Mouse (Mus musculus): ENCODE data around the gene Nt5c3b. TPM values are rescaled to one million over a fixed set of nuclear protein-coding genes. Genes with fewer than 3 reads are reported as not detected.

Nt5c3b gene
- polyA plus RNA-seq (2014; fragmentation: Nextera tagmentation; extraction: Ambion mirVana): 108 and 127 TPM in 2 replicates

- Histone ChIP-seq H3K27ac (replicated peaks; ENCODE audit: low read depth, low read length) (peak within 1 kb of the TSS; percentile 75), H3K36me3 (ENCODE audit: control insufficient read depth, insufficient read depth, low read length) (peaks cover 14% of the 10 kb centered on the region), H3K27me3 (replicated peaks; ENCODE audit: control insufficient read depth, insufficient read depth, low read length) (no peaks in the 10 kb centered on the region), H3K9me3 (ENCODE audit: control insufficient read depth, low read length) (no peaks in the 10 kb centered on the region), H3K4me1 (ENCODE audit: control insufficient read depth, insufficient read depth, low read length) (peaks cover 10% of the 10 kb centered on the region), H3K4me2 (ENCODE audit: low read depth, low read length) (peak within 1 kb of the TSS; percentile 77), H3K9ac (ENCODE audit: low read depth, low read length) (peak within 1 kb of the TSS; percentile 95), H3K4me3 (ENCODE audit: low read depth, low read length) (peak within 1 kb of the TSS; percentile 85)
- DNase-seq (ENCODE audit: low spot score) (no peak), ATAC-seq (ENCODE audit: low read depth) (no peak)
- 77% methylated on average over 8 of the region's 8 CpGs for WGBS
These were observed at the start of gene Nt5c3b, which contains the start of gene Klhl10 for GRCm38 (mm10) chr11:100441797-100442196. Gene Nt5c3b, minus strand, starts transcription at chr11:100441808. Gene Klhl10, plus strand, starts transcription at chr11:100441917.

GRCm38 (mm10) chr11:100490951-100491350, 49.3 kb upstream of the Nt5c3b start:
- Histone ChIP-seq H3K4me2 (ENCODE audit: low read depth, low read length) (no peak overlapping the region), H3K27me3 (replicated peaks; ENCODE audit: control insufficient read depth, insufficient read depth, low read length) (no peaks in the 10 kb centered on the region), H3K36me3 (ENCODE audit: control insufficient read depth, insufficient read depth, low read length) (peaks cover 90% of the 10 kb centered on the region), H3K27ac (replicated peaks; ENCODE audit: low read depth, low read length) (no peak overlapping the region), H3K4me3 (ENCODE audit: low read depth, low read length) (no peak overlapping the region), H3K4me1 (ENCODE audit: control insufficient read depth, insufficient read depth, low read length) (no peaks in the 10 kb centered on the region), H3K9ac (ENCODE audit: low read depth, low read length) (no peak overlapping the region), H3K9me3 (ENCODE audit: control insufficient read depth, low read length) (no peaks in the 10 kb centered on the region)
- DNase-seq (ENCODE audit: low spot score): no peak
- WGBS: 88% methylated on average over 6 of the region's 6 CpGs
- ATAC-seq (ENCODE audit: low read depth): no peak

DNA sequence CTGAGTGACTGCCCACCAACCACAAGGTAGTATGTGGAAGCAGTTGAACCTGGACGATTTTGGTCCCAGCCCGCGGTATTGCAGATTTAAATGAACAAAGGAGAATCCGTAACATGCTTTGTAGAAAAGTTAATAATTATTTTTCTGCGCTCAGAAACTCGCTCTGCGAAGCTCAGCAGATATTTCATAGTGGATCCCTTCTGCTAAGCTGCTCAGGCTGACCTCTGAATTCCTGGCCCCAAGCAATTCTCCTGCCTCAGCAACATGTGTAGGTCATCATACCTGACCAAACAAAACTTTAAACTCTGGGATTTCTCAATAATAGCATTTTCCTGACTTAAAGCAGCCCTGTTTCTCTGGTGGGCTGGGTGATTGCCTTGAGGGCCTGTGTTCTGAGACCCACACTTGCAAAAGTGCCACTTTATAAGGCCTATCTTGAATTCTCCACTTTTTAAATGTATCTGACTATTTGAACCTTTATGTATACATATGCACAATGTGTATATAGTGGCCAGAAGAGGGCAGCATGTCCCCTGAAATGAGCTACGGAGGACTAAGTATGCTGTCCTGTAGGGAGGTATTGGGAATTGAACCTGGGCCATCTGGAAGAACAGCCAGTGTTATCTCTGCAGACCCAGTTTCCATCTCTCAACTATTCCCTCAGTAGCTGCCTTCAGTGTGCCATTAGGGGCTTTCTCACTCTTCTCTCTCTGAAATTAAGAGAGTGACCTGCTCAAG, 44.4 kb upstream of the Nt5c3b start:
- DNase-seq (ENCODE audit: low spot score) (peak; percentile 68), ATAC-seq (ENCODE audit: low read depth) (no peak)
- no peaks in the 10 kb centered on the region for H3K4me1 ChIP-seq (ENCODE audit: control insufficient read depth, insufficient read depth, low read length)
- no peak overlapping the region for H3K4me3 ChIP-seq (ENCODE audit: low read depth, low read length)
- H3K9me3 ChIP-seq (ENCODE audit: control insufficient read depth, low read length): no peaks in the 10 kb centered on the region
- no peak overlapping the region for H3K9ac ChIP-seq (ENCODE audit: low read depth, low read length)
- no peak overlapping the region for H3K4me2 ChIP-seq (ENCODE audit: low read depth, low read length)
- peaks cover 91% of the 10 kb centered on the region for H3K36me3 ChIP-seq (ENCODE audit: control insufficient read depth, insufficient read depth, low read length)
- no peak overlapping the region for H3K27ac ChIP-seq (replicated peaks; ENCODE audit: low read depth, low read length)
- H3K27me3 ChIP-seq (replicated peaks; ENCODE audit: control insufficient read depth, insufficient read depth, low read length): no peaks in the 10 kb centered on the region
- WGBS: 87% methylated on average over 8 of the region's 8 CpGs

DNA sequence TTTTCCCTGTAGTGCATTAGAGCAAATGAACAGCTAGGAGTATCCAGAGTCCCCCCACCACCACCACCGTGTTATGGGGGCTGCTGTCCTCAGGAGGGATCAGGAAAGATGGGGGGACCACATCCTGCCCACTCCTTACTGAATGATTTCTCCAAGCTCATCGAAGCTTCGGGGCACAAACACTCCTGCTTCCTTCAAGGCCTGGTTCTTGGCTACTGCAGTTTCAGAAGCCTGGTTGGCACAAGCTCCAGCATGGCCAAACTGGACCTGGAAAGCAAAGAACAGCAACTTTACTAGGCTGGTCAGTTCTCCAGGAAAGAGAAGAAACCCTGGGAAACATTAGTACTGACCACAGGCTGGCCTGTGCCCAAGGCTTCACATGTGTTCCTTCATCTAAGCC, 42.9 kb upstream of the Nt5c3b start:
- WGBS: 94% methylated on average over 3 of the region's 3 CpGs
- Histone ChIP-seq H3K4me1 (ENCODE audit: control insufficient read depth, insufficient read depth, low read length) (no peaks in the 10 kb centered on the region), H3K9ac (ENCODE audit: low read depth, low read length) (no peak overlapping the region), H3K9me3 (ENCODE audit: control insufficient read depth, low read length) (no peaks in the 10 kb centered on the region), H3K4me3 (ENCODE audit: low read depth, low read length) (no peak overlapping the region), H3K27me3 (replicated peaks; ENCODE audit: control insufficient read depth, insufficient read depth, low read length) (no peaks in the 10 kb centered on the region), H3K27ac (replicated peaks; ENCODE audit: low read depth, low read length) (no peak overlapping the region), H3K36me3 (ENCODE audit: control insufficient read depth, insufficient read depth, low read length) (peaks cover 91% of the 10 kb centered on the region), H3K4me2 (ENCODE audit: low read depth, low read length) (no peak overlapping the region)
- ATAC-seq (ENCODE audit: low read depth): no peak
- no peak for DNase-seq (ENCODE audit: low spot score)

- no peak overlapping the region for H3K4me2 ChIP-seq (ENCODE audit: low read depth, low read length)
- 0 out of 2 replicates have a peak overlapping the region, but pooled peaks have one; percentile 21 for H3K27ac ChIP-seq (replicated peaks; ENCODE audit: low read depth, low read length)
- no peak overlapping the region for H3K9ac ChIP-seq (ENCODE audit: low read depth, low read length)
- H3K4me1 ChIP-seq (ENCODE audit: control insufficient read depth, insufficient read depth, low read length): no peaks in the 10 kb centered on the region
- no peak overlapping the region for H3K4me3 ChIP-seq (ENCODE audit: low read depth, low read length)
- no peaks in the 10 kb centered on the region for H3K9me3 ChIP-seq (ENCODE audit: control insufficient read depth, low read length)
- ATAC-seq (ENCODE audit: low read depth): peak; percentile 67
- peaks cover 83% of the 10 kb centered on the region for H3K36me3 ChIP-seq (ENCODE audit: control insufficient read depth, insufficient read depth, low read length)
- WGBS: 78% methylated on average over 7 of the region's 7 CpGs
- peak; percentile 42 for DNase-seq (ENCODE audit: low spot score)
- H3K27me3 ChIP-seq (replicated peaks; ENCODE audit: control insufficient read depth, insufficient read depth, low read length): no peaks in the 10 kb centered on the region
These were observed 37.5 kb upstream of the Nt5c3b start for GRCm38 (mm10) chr11:100479152-100479551.

DNA sequence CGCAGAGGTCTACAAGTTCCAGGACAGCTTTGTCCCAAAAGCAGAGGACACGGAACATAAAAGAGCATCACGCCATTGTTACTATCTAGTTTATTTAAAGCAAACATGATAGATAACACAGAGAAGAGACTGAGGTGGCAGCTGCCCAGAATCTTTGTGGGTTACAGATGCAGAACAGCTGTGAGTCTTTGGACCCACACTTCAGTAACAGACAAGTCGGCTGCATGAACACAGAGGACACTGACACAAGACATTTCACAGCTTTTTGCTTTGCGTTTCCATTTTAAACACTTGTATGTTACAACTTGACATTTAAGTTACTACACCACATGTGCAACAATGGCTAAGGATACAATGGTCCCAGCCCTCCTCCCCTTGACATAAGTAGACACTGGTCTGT, 34.7 kb upstream of the Nt5c3b start:
- no peak overlapping the region for H3K9ac ChIP-seq (ENCODE audit: low read depth, low read length)
- ATAC-seq (ENCODE audit: low read depth): no peak
- H3K4me2 ChIP-seq (ENCODE audit: low read depth, low read length): no peak overlapping the region
- H3K4me1 ChIP-seq (ENCODE audit: control insufficient read depth, insufficient read depth, low read length): peaks cover 2% of the 10 kb centered on the region
- no peak overlapping the region for H3K27ac ChIP-seq (replicated peaks; ENCODE audit: low read depth, low read length)
- no peaks in the 10 kb centered on the region for H3K9me3 ChIP-seq (ENCODE audit: control insufficient read depth, low read length)
- no peak overlapping the region for H3K4me3 ChIP-seq (ENCODE audit: low read depth, low read length)
- 88% methylated on average over 5 of the region's 5 CpGs for WGBS
- no peak for DNase-seq (ENCODE audit: low spot score)
- no peaks in the 10 kb centered on the region for H3K27me3 ChIP-seq (replicated peaks; ENCODE audit: control insufficient read depth, insufficient read depth, low read length)
- H3K36me3 ChIP-seq (ENCODE audit: control insufficient read depth, insufficient read depth, low read length): peaks cover 56% of the 10 kb centered on the region

- peak overlapping the region; percentile 96 for H3K9ac ChIP-seq (ENCODE audit: low read depth, low read length)
- H3K4me3 ChIP-seq (ENCODE audit: low read depth, low read length): peak overlapping the region; percentile 97
- 36% methylated on average over 5 of the region's 5 CpGs for WGBS
- H3K27me3 ChIP-seq (replicated peaks; ENCODE audit: control insufficient read depth, insufficient read depth, low read length): no peaks in the 10 kb centered on the region
- H3K27ac ChIP-seq (replicated peaks; ENCODE audit: low read depth, low read length): peak overlapping the region; percentile 84; the same call in 1 of the 2 replicates
- peak overlapping the region; percentile 32; the same call in 1 of the 2 replicates for H3K4me2 ChIP-seq (ENCODE audit: low read depth, low read length)
- peaks cover 22% of the 10 kb centered on the region for H3K36me3 ChIP-seq (ENCODE audit: control insufficient read depth, insufficient read depth, low read length)
- no peaks in the 10 kb centered on the region for H3K9me3 ChIP-seq (ENCODE audit: control insufficient read depth, low read length)
- no peak for DNase-seq (ENCODE audit: low spot score)
- peak; percentile 13; the same call in 1 of the 2 replicates for ATAC-seq (ENCODE audit: low read depth)
- peaks cover 15% of the 10 kb centered on the region for H3K4me1 ChIP-seq (ENCODE audit: control insufficient read depth, insufficient read depth, low read length)
These were observed 31.3 kb upstream of the Nt5c3b start for GRCm38 (mm10) chr11:100472935-100473295.

DNA sequence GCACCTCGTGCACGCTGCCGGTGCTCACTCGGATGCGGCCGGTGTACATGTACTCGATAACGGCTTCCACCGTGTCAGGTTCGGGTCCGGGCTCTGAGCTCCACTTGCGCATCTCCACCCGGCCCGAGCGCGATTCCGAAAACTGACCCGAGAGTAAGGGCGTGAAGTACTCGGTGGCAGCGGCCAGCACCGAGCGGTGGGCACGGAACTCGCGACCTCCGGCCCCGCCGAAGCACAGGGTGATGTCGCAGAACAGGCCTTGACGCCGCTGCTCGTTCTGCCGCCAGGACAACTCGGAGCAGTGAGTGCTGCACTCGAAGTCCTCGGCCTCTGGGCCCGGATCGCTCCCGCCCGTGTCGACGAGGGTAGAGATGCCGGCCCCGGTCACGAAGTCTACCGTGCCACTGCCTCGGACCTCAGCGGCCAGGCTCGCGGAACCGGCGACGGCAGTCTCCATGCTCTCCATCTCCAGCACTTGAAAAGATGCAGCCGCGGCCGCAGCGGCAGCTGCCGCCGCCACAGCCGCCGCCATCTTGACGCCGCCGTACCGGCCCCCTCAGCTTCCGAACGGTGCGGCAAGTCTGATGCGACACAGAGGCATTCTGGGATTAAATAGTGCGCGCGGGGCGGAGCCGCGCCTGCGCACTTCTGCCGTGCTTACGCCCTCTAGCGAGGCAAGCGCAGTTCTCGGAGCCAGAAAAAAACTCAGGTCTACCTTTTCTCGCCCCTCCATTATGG, 30.8 kb upstream of the Nt5c3b start, which contains the start of gene Klhl11:
Klhl11 (minus strand) TSS at position 545 of the 738 bp plus-strand sequence.
- ATAC-seq (ENCODE audit: low read depth): peak; percentile 95
- H3K4me1 ChIP-seq (ENCODE audit: control insufficient read depth, insufficient read depth, low read length): peaks cover 15% of the 10 kb centered on the region

More for the DNA sequence above, 30.8 kb upstream of the Nt5c3b start, which contains the start of gene Klhl11:
- peak; percentile 94 for DNase-seq (ENCODE audit: low spot score)
- WGBS: under 1% methylated on average over 40 of the region's 83 CpGs
- Histone ChIP-seq H3K27me3 (replicated peaks; ENCODE audit: control insufficient read depth, insufficient read depth, low read length) (no peaks in the 10 kb centered on the region), H3K9me3 (ENCODE audit: control insufficient read depth, low read length) (no peaks in the 10 kb centered on the region), H3K4me2 (ENCODE audit: low read depth, low read length) (peak within 1 kb of the TSS; percentile 79), H3K36me3 (ENCODE audit: control insufficient read depth, insufficient read depth, low read length) (peaks cover 19% of the 10 kb centered on the region), H3K4me3 (ENCODE audit: low read depth, low read length) (peak within 1 kb of the TSS; percentile 97), H3K9ac (ENCODE audit: low read depth, low read length) (peak within 1 kb of the TSS; percentile 96), H3K27ac (replicated peaks; ENCODE audit: low read depth, low read length) (peak within 1 kb of the TSS; percentile 84)
